Mouse (Mus musculus) myocyte (in vitro differentiated cells): ENCODE measurements around the gene Anxa1.

Experiments used
- CEBPB ChIP-seq: IDR thresholded peaks from 2 replicates; pipeline ENCODE4 v1.6.1; 2011; ENCODE audit warnings: mild to moderate bottlenecking, moderate library complexity; ENCODE audit not compliant: poor library complexity, insufficient read depth, severe bottlenecking
- E2F4 ChIP-seq: IDR thresholded peaks from one replicate; pipeline ENCODE4 v1.6.1; 2011; ENCODE audit warnings: mild to moderate bottlenecking, control low read depth, moderate library complexity; ENCODE audit not compliant: insufficient read depth
- MAX ChIP-seq: IDR thresholded peaks from one replicate; pipeline ENCODE4 v1.6.1; 2011; ENCODE audit warnings: low read depth, mild to moderate bottlenecking, control low read depth
- MYOD1 ChIP-seq, 3 experiments: IDR thresholded peaks; one replicate each; pipeline ENCODE4 v1.6.1; 2011; ENCODE audit warnings: control low read depth in 2 of 3, low read depth in 2 of 3, mild to moderate bottlenecking in 2 of 3, moderate library complexity in 1 of 3; ENCODE audit not compliant: insufficient read length in 2 of 3, control insufficient read depth in 1 of 3
- MYOG ChIP-seq, 3 experiments: IDR thresholded peaks; one replicate each; pipeline ENCODE4 v1.6.1; 2011; ENCODE audit warnings: control low read depth in 2 of 3, low read depth in 2 of 3, mild to moderate bottlenecking in 2 of 3; ENCODE audit not compliant: insufficient read length in 2 of 3, control insufficient read depth in 1 of 3, insufficient read depth in 1 of 3
- POLR2A ChIP-seq: IDR thresholded peaks from one replicate; pipeline ENCODE4 v1.6.1; 2011; ENCODE audit warnings: low read depth, mild to moderate bottlenecking, control low read depth, moderate library complexity; ENCODE audit not compliant: insufficient read length
- POLR2AphosphoS2 ChIP-seq: IDR thresholded peaks from one replicate; pipeline ENCODE4 v1.6.1; 2011; ENCODE audit warnings: low read depth, control low read depth; ENCODE audit not compliant: insufficient read length
- REST ChIP-seq: IDR thresholded peaks from one replicate; pipeline ENCODE4 v1.6.1; 2011; ENCODE audit warnings: mild to moderate bottlenecking, control low read depth, moderate library complexity; ENCODE audit not compliant: insufficient read depth, insufficient read length
- TCF12 ChIP-seq: IDR thresholded peaks from one replicate; pipeline ENCODE4 v1.6.1; 2011; ENCODE audit warnings: mild to moderate bottlenecking, control low read depth; ENCODE audit not compliant: poor library complexity, insufficient read depth, severe bottlenecking
- TCF3 ChIP-seq: IDR thresholded peaks from one replicate; pipeline ENCODE4 v1.6.1; 2011; ENCODE audit warnings: low read depth, control low read depth; ENCODE audit not compliant: insufficient read length
- USF1 ChIP-seq: IDR thresholded peaks from one replicate; pipeline ENCODE4 v1.6.1; 2011; ENCODE audit warnings: low read depth, mild to moderate bottlenecking, control low read depth, moderate library complexity

- TF ChIP-seq MAX (no peak), MYOD1 (IDR thresholded peaks at IDR 0.05; ENCODE audit: control insufficient read depth in 1 of 3, insufficient read length in 2 of 3, low read depth in 2 of 3) (no peak), TCF12 (no peak), POLR2A (no peak), CEBPB (no peak), E2F4 (no peak), USF1 (no peak), MYOG (IDR thresholded peaks at IDR 0.05; ENCODE audit: control insufficient read depth in 1 of 3, insufficient read depth in 1 of 3, insufficient read length in 2 of 3, low read depth in 2 of 3) (no peak), TCF3 (no peak), POLR2AphosphoS2 (no peak), REST (no peak)
These were observed 43.8 kb upstream of the Anxa1 start for GRCm38 (mm10) chr19:20434541-20434940.
